Mouse (Mus musculus) liver, embryonic 11.5 days (tissue): ENCODE results near the gene Fbxo28. TPM values are rescaled to one million over a fixed set of nuclear protein-coding genes. Genes with fewer than 3 reads are reported as not detected.
"Not testable (repeated sequence)": the region's sequence is repeated elsewhere in the genome, so short reads cannot be mapped to it uniquely, and the experiment has no call there.

Source experiments
- ATAC-seq: fragments of 200-750 bp; cut with Nextera tagmentation; replicated peaks from 2 replicates; pipeline ENCODE4 v1.8.0; 2017; ENCODE audit warnings: moderate number of reproducible peaks, mild to moderate bottlenecking, moderate TSS enrichment, moderate library complexity; ENCODE audit not compliant: low FRiP score
- DNase-seq: peaks from one replicate; pipeline ENCODE4 v3.0.0-alpha.2; 2017; ENCODE audit warnings: low spot score
- H3K27ac ChIP-seq: fragments of 300-500 bp; sonication (generic); 2 replicates; pipeline ENCODE4 v1.5.1; 2014; ENCODE audit warnings: mild to moderate bottlenecking, low read depth, low read length, control low read depth
- H3K27me3 ChIP-seq: fragments of 300-500 bp; sonication (generic); replicated peaks from 2 replicates; pipeline ENCODE4 v1.6.1; 2014; ENCODE audit warnings: low read length, mixed read lengths; ENCODE audit not compliant: control insufficient read depth, insufficient read depth
- H3K36me3 ChIP-seq: fragments of 300-500 bp; sonication (generic); 2 replicates; pipeline ENCODE4 v1.6.1; 2014; ENCODE audit warnings: mild to moderate bottlenecking, low read length, moderate library complexity, mixed read lengths; ENCODE audit not compliant: control insufficient read depth, insufficient read depth
- H3K4me1 ChIP-seq: fragments of 300-500 bp; sonication (generic); replicated peaks from 2 replicates; pipeline ENCODE4 v1.6.1; 2014; ENCODE audit warnings: low read length, mixed read lengths; ENCODE audit not compliant: control insufficient read depth, insufficient read depth
- H3K4me2 ChIP-seq: fragments of 300-500 bp; sonication (generic); 2 replicates; pipeline ENCODE4 v1.6.1; 2014; ENCODE audit warnings: mild to moderate bottlenecking, control low read depth, moderate library complexity
- H3K4me3 ChIP-seq: fragments of 300-500 bp; sonication (generic); 2 replicates; pipeline ENCODE4 v1.5.1; 2014; ENCODE audit warnings: low read depth, low read length, control low read depth
- H3K9ac ChIP-seq: fragments of 300-500 bp; sonication (generic); 2 replicates; pipeline ENCODE4 v1.6.1; 2014; ENCODE audit warnings: low read depth, low read length, control low read depth
- H3K9me3 ChIP-seq: fragments of 300-500 bp; sonication (generic); 2 replicates; pipeline ENCODE4 v1.6.1; 2016; ENCODE audit warnings: low read length, inconsistent platforms, mixed read lengths; ENCODE audit not compliant: control insufficient read depth
- WGBS: fragments of 180-500 bp; shearing (Covaris S2); extraction: QIAGEN DNeasy Blood & Tissue Kit; methylation state at CpG from one replicate; pipeline ENCODE4 v1.1.7; 2014; 5-methylcytosine and 5-hydroxymethylcytosine counted together
- polyA plus RNA-seq: library from polyadenylated mRNA; unstranded; fragments of >200 nt; fragmentation: Nextera tagmentation; extraction: Ambion mirVana; gene quantifications from 2 replicates; pipeline ENCODE4 v1.2.1, GENCODE M21; 2014

The Fbxo28 gene
- polyA plus RNA-seq, 1 experiment from 2014 or later = 14.8 TPM

DNA sequence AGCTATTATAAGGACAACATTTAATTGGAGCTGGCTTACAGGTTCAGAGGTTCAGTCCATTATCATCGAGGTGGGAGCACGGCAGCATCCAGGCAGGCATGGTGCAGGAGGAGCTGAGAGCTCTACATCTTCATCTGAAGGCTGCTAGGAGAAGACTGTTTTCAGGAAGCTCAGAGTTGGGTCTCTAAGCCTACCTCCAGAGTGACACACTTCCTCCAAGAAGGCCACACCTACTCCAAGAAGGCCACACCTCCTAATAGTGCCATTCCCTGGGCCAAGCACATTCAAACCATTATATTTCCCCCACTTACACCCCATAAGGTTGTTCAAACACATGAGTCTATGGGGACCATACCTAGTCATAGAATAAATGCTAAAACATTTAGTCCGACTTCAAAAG, 50.7 kb downstream of the Fbxo28 start:
- not testable (repeated sequence) for H3K9ac ChIP-seq, ATAC-seq, H3K27ac ChIP-seq, H3K4me2 ChIP-seq, H3K4me3 ChIP-seq, H3K27me3 ChIP-seq, DNase-seq, H3K36me3 ChIP-seq, H3K4me1 ChIP-seq, H3K9me3 ChIP-seq
- WGBS = 81% methylated on average over 3 of the region's 3 CpGs

GRCm38 (mm10) chr1:182289781-182290180, 51.6 kb downstream of the Fbxo28 start:
- Histone ChIP-seq H3K9ac (no peak overlapping the region), H3K4me1 (no peaks in the 10 kb centered on the region), H3K36me3 (no peaks in the 10 kb centered on the region), H3K4me3 (no peak overlapping the region), H3K4me2 (no peak overlapping the region), H3K27ac (no peak overlapping the region), H3K9me3 (no peaks in the 10 kb centered on the region), H3K27me3 (no peaks in the 10 kb centered on the region)
- no peak for ATAC-seq
- DNase-seq = no peak
- 63% methylated on average over 2 of the region's 2 CpGs for WGBS

DNA sequence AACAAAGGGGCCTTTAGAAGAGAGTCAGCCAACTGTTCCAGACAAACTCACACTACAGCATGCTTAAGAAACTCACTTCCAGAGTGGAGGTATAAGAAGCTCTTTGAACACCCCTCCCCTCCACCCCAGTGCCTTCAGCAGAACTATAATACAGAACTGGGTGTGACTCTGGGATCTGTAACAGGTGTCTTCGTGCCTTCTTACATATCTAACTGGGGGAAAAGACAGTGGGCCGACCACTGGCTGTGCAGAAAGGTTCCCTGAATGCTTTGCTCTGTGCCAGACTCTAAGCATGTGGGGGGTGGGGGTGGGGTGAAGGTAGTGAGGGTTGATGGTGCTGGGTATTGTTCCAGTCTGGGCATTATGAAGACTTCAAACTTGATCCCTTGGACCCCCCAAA, 52.8 kb downstream of the Fbxo28 start:
- no peak overlapping the region for H3K9ac ChIP-seq
- no peaks in the 10 kb centered on the region for H3K4me1 ChIP-seq
- H3K27ac ChIP-seq = no peak overlapping the region
- no peak overlapping the region for H3K4me3 ChIP-seq
- no peaks in the 10 kb centered on the region for H3K36me3 ChIP-seq
- no peaks in the 10 kb centered on the region for H3K27me3 ChIP-seq
- no peak for DNase-seq
- 67% methylated on average over 2 of the region's 2 CpGs for WGBS
- H3K4me2 ChIP-seq = no peak overlapping the region
- ATAC-seq = no peak
- H3K9me3 ChIP-seq = no peaks in the 10 kb centered on the region

- H3K9me3 ChIP-seq = no peaks in the 10 kb centered on the region
- 76% methylated on average over 7 of the region's 7 CpGs for WGBS
- H3K9ac ChIP-seq = no peak overlapping the region
- no peak overlapping the region for H3K4me2 ChIP-seq
- ATAC-seq = no peak
- DNase-seq = no peak
- H3K4me3 ChIP-seq = no peak overlapping the region
- H3K4me1 ChIP-seq = peaks cover 3% of the 10 kb centered on the region
- H3K36me3 ChIP-seq = no peaks in the 10 kb centered on the region
- H3K27me3 ChIP-seq = no peaks in the 10 kb centered on the region
- no peak overlapping the region for H3K27ac ChIP-seq
These were observed 53.6 kb downstream of the Fbxo28 start for GRCm38 (mm10) chr1:182287781-182288180.

DNA sequence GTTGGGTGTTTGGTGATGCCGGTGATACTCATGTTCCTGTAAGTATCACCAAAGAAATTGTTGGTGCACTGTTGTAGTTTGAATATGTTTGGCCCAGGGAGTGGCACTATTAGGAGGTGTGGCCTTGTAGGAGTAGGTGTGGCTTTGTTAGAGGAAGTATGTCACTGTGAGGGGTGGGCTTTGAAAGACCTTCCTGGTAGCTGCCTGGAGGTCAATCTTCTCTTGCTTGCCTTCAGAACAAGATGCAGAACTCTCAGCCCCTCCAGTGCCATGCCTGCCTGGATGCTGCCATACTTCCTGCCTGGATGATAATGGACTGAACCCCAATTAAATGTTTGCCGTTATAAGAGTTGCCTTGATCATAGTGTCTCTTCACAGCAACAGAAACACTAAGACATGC, 56.6 kb downstream of the Fbxo28 start:
- Histone ChIP-seq H3K4me1 (peaks cover 19% of the 10 kb centered on the region), H3K4me2 (no peak overlapping the region), H3K9ac (no peak overlapping the region), H3K27ac (no peak overlapping the region), H3K27me3 (no peaks in the 10 kb centered on the region), H3K36me3 (no peaks in the 10 kb centered on the region), H3K9me3 (no peaks in the 10 kb centered on the region), H3K4me3 (no peak overlapping the region)
- 84% methylated on average over 2 of the region's 2 CpGs for WGBS
- ATAC-seq (no peak), DNase-seq (peak; percentile 22)

GRCm38 (mm10) chr1:182283231-182283630, 58.2 kb downstream of the Fbxo28 start:
- H3K27me3 ChIP-seq = no peaks in the 10 kb centered on the region
- H3K4me2 ChIP-seq = peak overlapping the region; percentile 93
- H3K4me1 ChIP-seq = peaks cover 19% of the 10 kb centered on the region
- DNase-seq (no peak), ATAC-seq (no peak)
- H3K36me3 ChIP-seq = peaks cover 5% of the 10 kb centered on the region; the same call in 1 of the 2 replicates
- 32% methylated on average over 7 of the region's 7 CpGs for WGBS
- H3K9me3 ChIP-seq = no peaks in the 10 kb centered on the region
- H3K9ac ChIP-seq = no peak overlapping the region
- no peak overlapping the region for H3K27ac ChIP-seq
- H3K4me3 ChIP-seq = peak overlapping the region; percentile 86; the same call in 1 of the 2 replicates

GRCm38 (mm10) chr1:182282091-182283075, 59.0 kb downstream of the Fbxo28 start, which contains the start of gene Degs1:
Gene Degs1 (minus strand): TSS chr1:182282804.
- Histone ChIP-seq H3K4me2 (peak within 1 kb of the TSS; percentile 93), H3K4me3 (peak within 1 kb of the TSS; percentile 86), H3K36me3 (peaks cover 12% of the 10 kb centered on the region; the same call in 1 of the 2 replicates), H3K27me3 (no peaks in the 10 kb centered on the region), H3K27ac (peak within 1 kb of the TSS; percentile 92), H3K4me1 (peaks cover 19% of the 10 kb centered on the region), H3K9me3 (no peaks in the 10 kb centered on the region), H3K9ac (peak within 1 kb of the TSS; percentile 94)
- WGBS = under 1% methylated on average over 94 of the region's 94 CpGs
- ATAC-seq (peak; percentile 87), DNase-seq (peak; percentile 98)

- peak overlapping the region; percentile 92 for H3K27ac ChIP-seq
- peak; percentile 82 for ATAC-seq
- 5% methylated on average over 9 of the region's 9 CpGs for WGBS
These were observed 60.1 kb downstream of the Fbxo28 start for GRCm38 (mm10) chr1:182281251-182281711.

More at GRCm38 (mm10) chr1:182281251-182281711, 60.1 kb downstream of the Fbxo28 start:
- Histone ChIP-seq H3K9ac (peak overlapping the region; percentile 55; the same call in 1 of the 2 replicates), H3K4me3 (peak overlapping the region; percentile 86), H3K36me3 (peaks cover 22% of the 10 kb centered on the region), H3K27me3 (no peaks in the 10 kb centered on the region), H3K9me3 (no peaks in the 10 kb centered on the region), H3K4me1 (peaks cover 19% of the 10 kb centered on the region), H3K4me2 (peak overlapping the region; percentile 93)
- DNase-seq = peak; percentile 63
